Mouse (Mus musculus) hindbrain, embryonic 14.5 days (tissue): Measurements from ENCODE around the gene Bod1. TPM values are rescaled to one million over a fixed set of nuclear protein-coding genes. Genes with fewer than 3 reads are reported as not detected.

Experiments
- ATAC-seq: fragments of 200-750 bp; cut with Nextera tagmentation; 2 replicates; pipeline ENCODE4 v1.8.0; 2017; ENCODE audit warnings: moderate number of reproducible peaks, mild to moderate bottlenecking, moderate TSS enrichment, moderate library complexity; ENCODE audit not compliant: low FRiP score
- DNase-seq: peaks from one replicate; pipeline ENCODE4 v3.0.0-alpha.2; 2015; ENCODE audit warnings: low spot score
- H3K27ac ChIP-seq: fragments of 300-500 bp; sonication (generic); 2 replicates; pipeline ENCODE4 v1.5.1; 2014; ENCODE audit warnings: mild to moderate bottlenecking, moderate library complexity
- H3K27me3 ChIP-seq: fragments of 300-500 bp; sonication (generic); 2 replicates; pipeline ENCODE4 v1.6.1; 2014; ENCODE audit warnings: mild to moderate bottlenecking, low read length, mixed read lengths; ENCODE audit not compliant: control insufficient read depth, insufficient read depth
- H3K36me3 ChIP-seq: fragments of 300-500 bp; sonication (generic); replicated peaks from 2 replicates; pipeline ENCODE4 v1.6.1; 2014; ENCODE audit not compliant: control insufficient read depth, insufficient read depth
- H3K4me1 ChIP-seq: fragments of 300-500 bp; sonication (generic); replicated peaks from 2 replicates; pipeline ENCODE4 v1.6.1; 2014; ENCODE audit warnings: antibody characterized with exemption, low read length, mixed read lengths; ENCODE audit not compliant: control insufficient read depth, insufficient read depth
- H3K4me2 ChIP-seq: fragments of 300-500 bp; sonication (generic); replicated peaks from 2 replicates; pipeline ENCODE4 v1.6.1; 2014; ENCODE audit warnings: mild to moderate bottlenecking, moderate library complexity
- H3K4me3 ChIP-seq: fragments of 300-500 bp; sonication (generic); replicated peaks from 2 replicates; pipeline ENCODE4 v1.5.1; 2014; ENCODE audit warnings: mild to moderate bottlenecking, low read length
- H3K9ac ChIP-seq: fragments of 300-500 bp; sonication (generic); 2 replicates; pipeline ENCODE4 v1.6.1; 2014
- H3K9me3 ChIP-seq: fragments of 300-500 bp; sonication (generic); 2 replicates; pipeline ENCODE4 v1.6.1; 2016; ENCODE audit warnings: low read length; ENCODE audit not compliant: control insufficient read depth
- WGBS: fragments of 180-500 bp; shearing (Covaris S2); extraction: QIAGEN DNeasy Blood & Tissue Kit; methylation state at CpG from one replicate; pipeline ENCODE4 v1.1.7; 2014; 5-methylcytosine and 5-hydroxymethylcytosine counted together
- polyA plus RNA-seq: library from polyadenylated mRNA; unstranded; fragments of >200 nt; fragmentation: Nextera tagmentation; extraction: Ambion mirVana; gene quantifications from 2 replicates; pipeline ENCODE4 v1.2.1, GENCODE M21; 2014

Bod1 gene
- polyA plus RNA-seq, 1 experiment from 2014 or later = 146 TPM

DNA sequence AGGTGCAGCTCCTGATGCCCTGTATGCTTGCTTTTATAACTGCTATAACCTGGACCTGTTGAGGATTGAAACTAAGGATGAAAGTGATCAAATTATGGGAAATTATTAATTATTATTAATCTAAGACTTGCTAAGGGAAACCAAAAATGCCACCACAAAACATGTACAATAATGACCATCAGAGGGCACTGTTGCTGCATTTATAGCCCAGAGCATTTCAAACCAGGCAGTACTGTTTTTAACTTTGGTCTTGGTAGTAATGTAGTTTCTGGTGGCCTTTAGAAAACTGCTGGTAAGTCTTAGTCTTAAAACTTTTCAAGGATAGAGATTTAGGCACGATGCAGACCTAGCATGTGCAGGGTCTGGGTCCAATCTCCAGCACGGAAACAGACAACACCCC is 3.7 kb upstream of the Bod1 start:
- Histone ChIP-seq H3K4me3 (no peak overlapping the region), H3K4me2 (no peak overlapping the region), H3K9me3 (no peaks in the 10 kb centered on the region), H3K27ac (no peak overlapping the region), H3K9ac (no peak overlapping the region), H3K27me3 (no peaks in the 10 kb centered on the region), H3K36me3 (no peaks in the 10 kb centered on the region), H3K4me1 (peaks cover 4% of the 10 kb centered on the region)
- WGBS = 42% methylated on average over 2 of the region's 2 CpGs
- DNase-seq (peak; percentile 91), ATAC-seq (no peak)

GRCm38 (mm10) chr11:31672170-31672563 is 482 bp upstream of the Bod1 start:
- Histone ChIP-seq H3K9ac (peak overlapping the region; percentile 96), H3K4me3 (peak overlapping the region; percentile 97), H3K4me1 (peaks cover 10% of the 10 kb centered on the region), H3K4me2 (peak overlapping the region; percentile 72), H3K27ac (0 out of 2 replicates have a peak overlapping the region, but pooled peaks have one; percentile 57), H3K9me3 (no peaks in the 10 kb centered on the region), H3K36me3 (peaks cover 18% of the 10 kb centered on the region), H3K27me3 (no peaks in the 10 kb centered on the region)
- DNase-seq (peak; percentile 44), ATAC-seq (peak; percentile 64; the same call in 1 of the 2 replicates)
- 12% methylated on average over 9 of the region's 9 CpGs for WGBS

DNA sequence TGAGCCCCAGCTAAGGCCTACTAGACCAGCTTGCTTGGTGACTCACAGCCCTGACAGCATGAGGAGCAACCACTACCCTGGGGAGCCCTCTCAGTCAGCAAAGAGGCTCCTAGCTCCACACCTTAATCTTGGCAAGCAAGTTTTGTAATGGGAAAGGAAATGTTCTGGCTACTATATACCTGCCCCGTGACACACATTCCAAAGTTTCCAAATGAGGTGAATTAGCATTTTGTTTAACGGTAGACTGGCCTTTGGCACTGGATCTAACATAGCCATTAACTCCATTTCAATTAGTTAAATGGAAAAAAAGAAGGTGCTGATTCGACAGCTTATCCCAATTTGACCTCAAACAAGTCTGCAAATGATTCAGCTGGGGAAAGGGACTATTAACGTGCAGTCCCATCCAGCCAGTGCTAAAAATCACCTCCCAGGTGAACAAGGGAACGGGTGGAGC is 1.2 kb downstream of the Bod1 start:
- no peak for ATAC-seq
- no peaks in the 10 kb centered on the region for H3K9me3 ChIP-seq
- no peak overlapping the region for H3K27ac ChIP-seq
- no peak for DNase-seq
- no peaks in the 10 kb centered on the region for H3K27me3 ChIP-seq
- peak overlapping the region; percentile 97 for H3K4me3 ChIP-seq
- H3K36me3 ChIP-seq = peaks cover 35% of the 10 kb centered on the region
- H3K4me2 ChIP-seq = peak overlapping the region; percentile 58
- peak overlapping the region; percentile 96 for H3K9ac ChIP-seq
- WGBS = 75% methylated on average over 5 of the region's 5 CpGs
- H3K4me1 ChIP-seq = peaks cover 10% of the 10 kb centered on the region

DNA sequence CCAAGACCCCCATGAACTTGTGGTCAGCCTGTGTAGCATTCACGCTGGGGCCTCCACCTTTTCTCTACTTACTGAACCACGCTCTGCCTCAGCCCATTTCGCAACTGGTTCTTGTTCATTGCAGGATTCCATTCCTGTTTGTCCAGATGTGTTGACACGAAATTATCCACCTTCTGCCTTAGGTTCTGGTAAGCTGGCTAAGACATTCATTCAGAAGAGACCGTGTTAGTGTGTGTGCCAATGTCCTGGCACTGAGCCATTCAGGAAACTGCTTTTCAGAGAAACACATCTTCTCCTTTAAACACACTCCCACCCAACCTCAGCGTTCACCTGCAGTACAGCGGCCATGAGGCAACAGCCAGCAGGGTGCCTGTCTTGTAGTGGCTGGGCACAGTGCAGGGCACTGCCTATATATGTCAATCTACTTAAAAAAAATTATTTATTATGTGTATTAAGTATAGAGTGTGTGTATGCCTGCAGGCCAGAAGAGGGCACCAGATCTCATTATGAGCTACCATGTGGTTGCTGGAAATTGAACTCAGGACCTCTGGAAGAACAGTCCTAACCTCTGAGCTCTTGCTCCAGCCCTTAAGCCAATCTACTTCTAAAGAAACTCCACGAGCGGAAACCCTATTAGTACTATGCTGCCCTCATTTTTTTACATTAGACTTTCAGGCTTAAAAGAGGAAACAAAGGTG is 2.4 kb downstream of the Bod1 start:
- Histone ChIP-seq H3K27ac (no peak overlapping the region), H3K9ac (no peak overlapping the region), H3K9me3 (no peaks in the 10 kb centered on the region), H3K27me3 (no peaks in the 10 kb centered on the region), H3K4me1 (peaks cover 10% of the 10 kb centered on the region), H3K4me2 (no peak overlapping the region), H3K36me3 (peaks cover 46% of the 10 kb centered on the region), H3K4me3 (no peak overlapping the region)
- 96% methylated on average over 9 of the region's 9 CpGs for WGBS
- DNase-seq = no peak
- no peak for ATAC-seq

DNA sequence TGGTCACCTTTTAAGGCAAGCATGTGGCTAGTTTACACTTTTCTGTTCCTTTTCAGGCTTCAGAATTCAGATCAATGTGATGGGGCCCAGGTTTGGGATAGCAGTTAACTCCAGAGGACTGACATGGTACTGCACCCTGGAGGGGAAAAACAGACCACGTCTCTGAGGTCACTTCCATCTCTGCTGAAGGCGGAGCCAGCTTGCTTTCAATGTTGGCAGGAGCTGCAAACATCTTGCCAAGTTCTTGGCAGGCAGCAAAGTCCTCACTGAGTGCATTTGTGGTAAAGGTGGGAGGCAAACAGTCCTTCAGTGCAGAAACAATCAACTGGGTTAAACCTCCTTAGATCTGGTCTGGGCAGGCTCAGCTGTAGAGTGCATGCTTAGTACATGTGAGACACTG is 7.5 kb downstream of the Bod1 start:
- Histone ChIP-seq H3K4me1 (no peaks in the 10 kb centered on the region), H3K9ac (no peak overlapping the region), H3K27ac (no peak overlapping the region), H3K4me3 (no peak overlapping the region), H3K4me2 (no peak overlapping the region), H3K9me3 (no peaks in the 10 kb centered on the region), H3K36me3 (peaks cover 74% of the 10 kb centered on the region), H3K27me3 (no peaks in the 10 kb centered on the region)
- 84% methylated on average over 2 of the region's 2 CpGs for WGBS
- ATAC-seq (no peak), DNase-seq (no peak)

- H3K36me3 ChIP-seq = peaks cover 68% of the 10 kb centered on the region
- 93% methylated on average over 4 of the region's 4 CpGs for WGBS
- no peak overlapping the region for H3K27ac ChIP-seq
- DNase-seq = no peak
- no peaks in the 10 kb centered on the region for H3K4me1 ChIP-seq
- H3K9me3 ChIP-seq = no peaks in the 10 kb centered on the region
- no peak for ATAC-seq
- no peak overlapping the region for H3K9ac ChIP-seq
- H3K4me3 ChIP-seq = no peak overlapping the region
- no peak overlapping the region for H3K4me2 ChIP-seq
- H3K27me3 ChIP-seq = no peaks in the 10 kb centered on the region
These were observed 8.2 kb downstream of the Bod1 start for GRCm38 (mm10) chr11:31663501-31663900.

- DNase-seq = no peak
- Histone ChIP-seq H3K27ac (no peak overlapping the region), H3K9me3 (no peaks in the 10 kb centered on the region), H3K4me1 (no peaks in the 10 kb centered on the region), H3K9ac (no peak overlapping the region), H3K27me3 (no peaks in the 10 kb centered on the region), H3K36me3 (peaks cover 64% of the 10 kb centered on the region), H3K4me2 (no peak overlapping the region), H3K4me3 (no peak overlapping the region)
- WGBS = 78% methylated on average over 5 of the region's 5 CpGs
- ATAC-seq = no peak
These were observed 8.7 kb downstream of the Bod1 start for GRCm38 (mm10) chr11:31662872-31663446.

DNA sequence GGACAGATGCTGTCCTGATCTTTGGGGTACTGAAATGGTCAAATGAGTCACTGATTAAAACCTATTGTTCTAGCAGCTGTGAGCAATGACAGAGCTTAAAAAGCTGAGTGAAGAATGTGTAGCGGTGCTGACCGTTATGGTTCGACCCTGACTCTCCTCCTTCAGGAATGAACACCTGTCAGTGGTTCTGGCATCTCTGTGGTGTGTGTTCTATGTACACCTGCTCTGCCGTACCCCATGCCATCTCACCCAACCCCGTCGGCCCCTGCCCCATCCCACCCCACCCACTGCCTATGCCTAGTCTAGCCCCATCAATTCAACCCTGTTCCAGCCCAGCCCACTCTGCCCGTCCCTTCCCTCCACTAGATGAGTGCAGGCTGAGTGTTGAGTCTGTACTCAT is 9.5 kb downstream of the Bod1 start:
- no peaks in the 10 kb centered on the region for H3K27me3 ChIP-seq
- DNase-seq = no peak
- WGBS = 89% methylated on average over 7 of the region's 7 CpGs
- 0 out of 2 replicates have a peak, but pooled peaks have one; percentile 35 for ATAC-seq
- H3K27ac ChIP-seq = no peak overlapping the region
- no peak overlapping the region for H3K4me3 ChIP-seq
- no peaks in the 10 kb centered on the region for H3K9me3 ChIP-seq
- H3K36me3 ChIP-seq = peaks cover 57% of the 10 kb centered on the region
- H3K9ac ChIP-seq = no peak overlapping the region
- no peak overlapping the region for H3K4me2 ChIP-seq
- no peaks in the 10 kb centered on the region for H3K4me1 ChIP-seq

- ATAC-seq (no peak), DNase-seq (no peak)
- Histone ChIP-seq H3K4me2 (no peak overlapping the region), H3K9ac (no peak overlapping the region), H3K4me3 (no peak overlapping the region), H3K36me3 (peaks cover 12% of the 10 kb centered on the region), H3K9me3 (no peaks in the 10 kb centered on the region), H3K4me1 (no peaks in the 10 kb centered on the region), H3K27ac (no peak overlapping the region), H3K27me3 (no peaks in the 10 kb centered on the region)
These were observed 13.9 kb downstream of the Bod1 start for GRCm38 (mm10) chr11:31657806-31658175.
